Mouse (Mus musculus) hindbrain, embryonic 13.5 days (tissue): ENCODE data around the gene Gucy2e. TPM values are rescaled to one million over a fixed set of nuclear protein-coding genes. Genes with fewer than 3 reads are reported as not detected.

Source experiments
- polyA plus RNA-seq: library from polyadenylated mRNA; unstranded; fragments of >200 nt; fragmentation: Nextera tagmentation; extraction: Ambion mirVana; gene quantifications from 2 replicates; pipeline ENCODE4 v1.2.1, GENCODE M21; 2015

The Gucy2e gene
- polyA plus RNA-seq, 1 experiment from 2014 or later = 0.21 TPM

Other genes starting within 250 kb of the Gucy2e start
- gene Pfas, start 228.6 kb downstream of the Gucy2e start, polyA plus RNA-seq = 19.1 and 20.4 TPM in 2 replicates
- gene Ctc1, start 221.1 kb downstream of the Gucy2e start, polyA plus RNA-seq = 49.4 and 49.9 TPM in 2 replicates
- gene Aurkb, start 191.4 kb downstream of the Gucy2e start, polyA plus RNA-seq = 31.7 and 34.2 TPM in 2 replicates
- 13.4 and 15.2 TPM in 2 replicates for gene Borcs6, start 177.3 kb downstream of the Gucy2e start, polyA plus RNA-seq
- 28.7 and 41.0 TPM in 2 replicates for gene Tmem107, start 166.2 kb downstream of the Gucy2e start, polyA plus RNA-seq
- 217 and 227 TPM in 2 replicates for gene Vamp2, start 148.5 kb downstream of the Gucy2e start, polyA plus RNA-seq
- 7.4 and 9.4 TPM in 2 replicates for gene Per1, start 141.8 kb downstream of the Gucy2e start, polyA plus RNA-seq
- gene Hes7, start 116.6 kb downstream of the Gucy2e start, polyA plus RNA-seq = 0.26 and 0.35 TPM in 2 replicates
- 0.13 and 0.25 TPM in 2 replicates for gene 9130213A22Rik, start 114.4 kb downstream of the Gucy2e start, polyA plus RNA-seq
- gene Aloxe3, start 111.1 kb downstream of the Gucy2e start, polyA plus RNA-seq = 0.71 and 1.3 TPM in 2 replicates
- 0.29 and 0.31 TPM in 2 replicates for gene Alox12b, start 80.0 kb downstream of the Gucy2e start, polyA plus RNA-seq
- gene Alox8, start 39.2 kb downstream of the Gucy2e start, polyA plus RNA-seq = 0.12 and 0.16 TPM in 2 replicates
- 22.6 and 24.4 TPM in 2 replicates for gene Cntrob, start 86.7 kb upstream of the Gucy2e start, polyA plus RNA-seq
- 204 and 210 TPM in 2 replicates for gene Trappc1, start 86.9 kb upstream of the Gucy2e start, polyA plus RNA-seq
- 4.2 and 5.1 TPM in 2 replicates for gene Kcnab3, start 89.2 kb upstream of the Gucy2e start, polyA plus RNA-seq
- 163 and 166 TPM in 2 replicates for gene Rnf227, start 103.4 kb upstream of the Gucy2e start, polyA plus RNA-seq
- 92.4 and 93.5 TPM in 2 replicates for gene Chd3, start 132.4 kb upstream of the Gucy2e start, polyA plus RNA-seq
- 103 and 105 TPM in 2 replicates for gene Naa38, start 158.5 kb upstream of the Gucy2e start, polyA plus RNA-seq
- gene Cyb5d1, start 158.6 kb upstream of the Gucy2e start, polyA plus RNA-seq = 34.9 and 35.5 TPM in 2 replicates
- 7.1 and 8.7 TPM in 2 replicates for gene Tmem88, start 161.2 kb upstream of the Gucy2e start, polyA plus RNA-seq
- 50.6 and 51.3 TPM in 2 replicates for gene Kdm6b, start 176.6 kb upstream of the Gucy2e start, polyA plus RNA-seq